Comparison of ENCODE assay signal across 9 mouse cellular contexts in the genomic region with DNA sequence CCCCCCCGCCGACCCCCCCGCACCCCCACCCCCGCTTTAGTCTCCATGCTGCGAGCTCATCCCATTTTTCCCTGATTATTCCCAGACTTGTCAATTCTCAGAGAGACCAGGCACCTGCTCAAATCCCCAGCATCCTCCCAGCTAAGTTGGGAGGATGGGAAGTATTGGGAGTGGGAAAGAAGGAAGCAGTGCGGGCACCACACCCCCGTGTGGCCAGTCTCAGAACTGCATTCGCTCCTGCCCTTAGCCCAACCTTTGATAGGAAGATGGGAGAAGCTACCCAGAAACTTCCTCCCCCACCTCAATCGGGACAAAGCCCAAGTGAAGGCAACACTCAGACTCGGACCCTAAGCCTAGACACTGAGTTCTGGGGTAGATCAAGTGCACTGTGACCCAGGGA. TPM values are rescaled to one million over a fixed set of nuclear protein-coding genes. Genes with fewer than 3 reads are reported as not detected.
DNase-seq lines count a peak whose midpoint lies in the region; ATAC-seq lines count a peak whose summit lies in the region.
"Had no signal": no experiment of that assay in that cellular context is flagged by ENCODE, and none has a peak within 500 bp of the region (broad histone marks: within the 10 kb centered on the region; RNA-seq: fewer than 3 reads in every experiment).

No protein-coding gene starts in this region.

- H3K4me1 ChIP-seq in liver, embryonic 11.5 days (replicated peaks; ENCODE audit: control insufficient read depth, insufficient read depth, low read length), result peaks cover 3% of the 10 kb centered on the region
- peaks cover 47% of the 10 kb centered on the region for H3K4me1 ChIP-seq in neural tube, embryonic 12.5 days

- intact Hi-C loops in gastrocnemius, postnatal 36 days (cut with DNase I), result no loop called here

- no peak overlapping the region for H3K4me2 ChIP-seq in liver, embryonic 11.5 days
- H3K4me2 ChIP-seq in neural tube, embryonic 12.5 days (replicated peaks), result peak overlapping the region; percentile 89

- no peaks in the 10 kb centered on the region for H3K9me3 ChIP-seq in liver, embryonic 11.5 days (ENCODE audit: control insufficient read depth, low read length)
- H3K9me3 ChIP-seq in neural tube, embryonic 12.5 days, result no peaks in the 10 kb centered on the region
- H3K9me3 ChIP-seq: megakaryocyte, embryonic 14.5 days had no signal

- no peaks in the 10 kb centered on the region for H3K36me3 ChIP-seq in liver, embryonic 11.5 days (ENCODE audit: control insufficient read depth, insufficient read depth, low read length)
- peaks cover 37% of the 10 kb centered on the region for H3K36me3 ChIP-seq in neural tube, embryonic 12.5 days

- no peak overlapping the region for H3K4me3 ChIP-seq in liver, embryonic 11.5 days (ENCODE audit: low read depth, low read length)
- 0 out of 2 replicates have a peak overlapping the region, but pooled peaks have one; percentile 15 for H3K4me3 ChIP-seq in neural tube, embryonic 12.5 days
- H3K4me3 ChIP-seq: megakaryocyte, embryonic 14.5 days had no signal

- 7% methylated on average over 10 of the region's 10 CpGs for WGBS in liver, embryonic 11.5 days
- WGBS in neural tube, embryonic 12.5 days, result 3% methylated on average over 10 of the region's 10 CpGs

- H3K27ac ChIP-seq in liver, embryonic 11.5 days (ENCODE audit: low read depth, low read length), result no peak overlapping the region
- no peak overlapping the region for H3K27ac ChIP-seq in neural tube, embryonic 12.5 days

- DNase-seq in spleen, adult 18-20 months, result peak; percentile 25 to 64
- DNase-seq in spleen, adult 12 weeks (ENCODE audit: low spot score), result no peak
- DNase-seq in embryo, embryonic 10 days (ENCODE audit: low spot score), result peak; percentile 80
- peak; percentile 70 to 79 for DNase-seq in gastrocnemius, postnatal 36 days
- DNase-seq in kidney, adult 9 months, result peak; percentile 74
- peak; percentile 60 for DNase-seq in liver, embryonic 11.5 days (ENCODE audit: low spot score)
- peak; percentile 27 for DNase-seq in thymus, postnatal 0 days (ENCODE audit: low spot score)

- no peak for ATAC-seq in liver, embryonic 11.5 days (replicated peaks; ENCODE audit: low FRiP score)
- no peak for ATAC-seq in neural tube, embryonic 12.5 days (ENCODE audit: low FRiP score, low read depth)

- no peak overlapping the region for H3K9ac ChIP-seq in liver, embryonic 11.5 days (ENCODE audit: low read depth, low read length)
- H3K9ac ChIP-seq in neural tube, embryonic 12.5 days, result no peak overlapping the region

- H3K27me3 ChIP-seq in liver, embryonic 11.5 days (replicated peaks; ENCODE audit: control insufficient read depth, insufficient read depth, low read length), result peaks cover 6% of the 10 kb centered on the region
- no peaks in the 10 kb centered on the region for H3K27me3 ChIP-seq in neural tube, embryonic 12.5 days (replicated peaks)

RNA-seq across cellular contexts. Expression of a gene that starts 4.7 kb away (rescaled TPM):
- total RNA-seq in gastrocnemius, postnatal 36 days (2021), result 100 to 1,000 TPM; 191 to 213 TPM
- polyA plus RNA-seq in liver, embryonic 11.5 days (2014; fragmentation: Nextera tagmentation; extraction: Ambion mirVana), result 2.0 and 3.0 TPM in 2 replicates
- 29.0 and 33.6 TPM in 2 replicates for polyA plus RNA-seq in neural tube, embryonic 12.5 days (2016; fragmentation: Nextera tagmentation; extraction: Ambion mirVana)
- polyA plus RNA-seq in thymus, postnatal 0 days (2015; fragmentation: Nextera tagmentation; extraction: Ambion mirVana), result 2.8 and 3.3 TPM in 2 replicates

RNA-seq across cellular contexts. Expression of a gene that starts 15.1 kb away (rescaled TPM):
- not detected for total RNA-seq in gastrocnemius, postnatal 36 days (2021)
- polyA plus RNA-seq in liver, embryonic 11.5 days (2014; fragmentation: Nextera tagmentation; extraction: Ambion mirVana), result 0.41 and 0.53 TPM in 2 replicates
- 0.46 and 0.93 TPM in 2 replicates for polyA plus RNA-seq in neural tube, embryonic 12.5 days (2016; fragmentation: Nextera tagmentation; extraction: Ambion mirVana)
- polyA plus RNA-seq in thymus, postnatal 0 days (2015; fragmentation: Nextera tagmentation; extraction: Ambion mirVana), result 0.38 and 0.40 TPM in 2 replicates

RNA-seq across cellular contexts. Expression of a gene that starts 37.8 kb away (rescaled TPM):
- under 1 TPM; 0.15 to 0.97 TPM for total RNA-seq in gastrocnemius, postnatal 36 days (2021)
- polyA plus RNA-seq in liver, embryonic 11.5 days (2014; fragmentation: Nextera tagmentation; extraction: Ambion mirVana), result 0.38 and 0.42 TPM in 2 replicates
- polyA plus RNA-seq in neural tube, embryonic 12.5 days (2016; fragmentation: Nextera tagmentation; extraction: Ambion mirVana), result 10.9 and 11.4 TPM in 2 replicates
- 0.12 and 0.39 TPM in 2 replicates for polyA plus RNA-seq in thymus, postnatal 0 days (2015; fragmentation: Nextera tagmentation; extraction: Ambion mirVana)

RNA-seq across cellular contexts. Expression of a gene that starts 46.0 kb away (rescaled TPM):
- 100 to 1,000 TPM; 225 to 248 TPM for total RNA-seq in gastrocnemius, postnatal 36 days (2021)
- 452 and 513 TPM in 2 replicates for polyA plus RNA-seq in liver, embryonic 11.5 days (2014; fragmentation: Nextera tagmentation; extraction: Ambion mirVana)
- polyA plus RNA-seq in neural tube, embryonic 12.5 days (2016; fragmentation: Nextera tagmentation; extraction: Ambion mirVana), result 631 and 640 TPM in 2 replicates
- 371 and 396 TPM in 2 replicates for polyA plus RNA-seq in thymus, postnatal 0 days (2015; fragmentation: Nextera tagmentation; extraction: Ambion mirVana)

RNA-seq across cellular contexts. Expression of a gene that starts 56.0 kb away (rescaled TPM):
- total RNA-seq in gastrocnemius, postnatal 36 days (2021), result 1 to 10 TPM in 1 of 2 experiments, under 1 TPM in 1; 0.84 to 1.1 TPM
- 18.2 and 18.6 TPM in 2 replicates for polyA plus RNA-seq in liver, embryonic 11.5 days (2014; fragmentation: Nextera tagmentation; extraction: Ambion mirVana)
- 17.4 and 20.9 TPM in 2 replicates for polyA plus RNA-seq in neural tube, embryonic 12.5 days (2016; fragmentation: Nextera tagmentation; extraction: Ambion mirVana)
- 20.1 and 23.9 TPM in 2 replicates for polyA plus RNA-seq in thymus, postnatal 0 days (2015; fragmentation: Nextera tagmentation; extraction: Ambion mirVana)
